Mouse (Mus musculus) hindbrain, embryonic 11.5 days (tissue): ENCODE data around the gene Gm20379. TPM values are rescaled to one million over a fixed set of nuclear protein-coding genes. Genes with fewer than 3 reads are reported as not detected.

Experiments used
- ATAC-seq: fragments of 200-750 bp; cut with Nextera tagmentation; 2 replicates; pipeline ENCODE4 v1.8.0; 2017; ENCODE audit warnings: mild to moderate bottlenecking, moderate TSS enrichment, moderate library complexity; ENCODE audit not compliant: low FRiP score
- DNase-seq: peaks from one replicate; pipeline ENCODE4 v3.0.0-alpha.2; 2015; ENCODE audit warnings: low spot score
- H3K27ac ChIP-seq: fragments of 300-500 bp; sonication (generic); 2 replicates; pipeline ENCODE4 v1.5.1; 2014; ENCODE audit warnings: mild to moderate bottlenecking, low read depth, low read length
- H3K27me3 ChIP-seq: fragments of 300-500 bp; sonication (generic); 2 replicates; pipeline ENCODE4 v1.6.1; 2014; ENCODE audit warnings: mild to moderate bottlenecking, low read length, moderate library complexity, mixed read lengths; ENCODE audit not compliant: control insufficient read depth, insufficient read depth
- H3K36me3 ChIP-seq: fragments of 300-500 bp; sonication (generic); 2 replicates; pipeline ENCODE4 v1.6.1; 2014; ENCODE audit warnings: mild to moderate bottlenecking, low read length, moderate library complexity, mixed read lengths; ENCODE audit not compliant: control insufficient read depth, insufficient read depth
- H3K4me1 ChIP-seq: fragments of 300-500 bp; sonication (generic); replicated peaks from 2 replicates; pipeline ENCODE4 v1.6.1; 2014; ENCODE audit warnings: low read length, mixed read lengths; ENCODE audit not compliant: control insufficient read depth, insufficient read depth
- H3K4me2 ChIP-seq: fragments of 300-500 bp; sonication (generic); replicated peaks from 2 replicates; pipeline ENCODE4 v1.6.1; 2014; ENCODE audit warnings: mild to moderate bottlenecking, low read depth, low read length
- H3K4me3 ChIP-seq: fragments of 300-500 bp; sonication (generic); 2 replicates; pipeline ENCODE4 v1.5.1; 2014; ENCODE audit warnings: low read depth, low read length
- H3K9ac ChIP-seq: fragments of 300-500 bp; sonication (generic); 2 replicates; pipeline ENCODE4 v1.6.1; 2014; ENCODE audit warnings: low read depth, low read length
- H3K9me3 ChIP-seq: fragments of 300-500 bp; sonication (generic); 2 replicates; pipeline ENCODE4 v1.6.1; 2016; ENCODE audit warnings: low read length; ENCODE audit not compliant: control insufficient read depth
- WGBS: fragments of 180-500 bp; shearing (Covaris S2); extraction: QIAGEN DNeasy Blood & Tissue Kit; methylation state at CpG from one replicate; pipeline ENCODE4 v1.1.7; 2014; 5-methylcytosine and 5-hydroxymethylcytosine counted together
- polyA plus RNA-seq: library from polyadenylated mRNA; unstranded; fragments of >200 nt; fragmentation: Nextera tagmentation; extraction: Ambion mirVana; gene quantifications from 2 replicates; pipeline ENCODE4 v1.2.1, GENCODE M21; 2014

Gm20379 gene
- polyA plus RNA-seq, result 0.49 and 1.1 TPM in 2 replicates

- Histone ChIP-seq H3K4me2 (no peak within 1 kb of the TSS), H3K9me3 (no peaks in the 10 kb centered on the region), H3K4me3 (no peak within 1 kb of the TSS), H3K27ac (no peak within 1 kb of the TSS), H3K27me3 (no peaks in the 10 kb centered on the region), H3K36me3 (0 out of 2 replicates have a peak, but pooled peaks cover 2% of the 10 kb centered on the region), H3K4me1 (no peaks in the 10 kb centered on the region), H3K9ac (no peak within 1 kb of the TSS)
- DNase-seq, result no peak
- over 99% methylated on average over 11 of the region's 11 CpGs for WGBS
- ATAC-seq, result no peak
Measured at GRCm38 (mm10) chr13:92305680-92306079, at the start of gene Gm20379. Gm20379 (plus strand) TSS chr13:92305980.

- Histone ChIP-seq H3K27ac (no peak overlapping the region), H3K27me3 (no peaks in the 10 kb centered on the region), H3K4me2 (no peak overlapping the region), H3K4me3 (no peak overlapping the region), H3K9ac (no peak overlapping the region), H3K4me1 (no peaks in the 10 kb centered on the region), H3K9me3 (no peaks in the 10 kb centered on the region), H3K36me3 (no peaks in the 10 kb centered on the region)
- DNase-seq (no peak), ATAC-seq (no peak)
- 93% methylated on average over 5 of the region's 5 CpGs for WGBS
Measured at GRCm38 (mm10) chr13:92261329-92261728, 44.5 kb upstream of the Gm20379 start.

- no peaks in the 10 kb centered on the region for H3K27me3 ChIP-seq
- no peak overlapping the region for H3K4me3 ChIP-seq
- H3K36me3 ChIP-seq, result no peaks in the 10 kb centered on the region
- H3K4me2 ChIP-seq, result no peak overlapping the region
- no peaks in the 10 kb centered on the region for H3K9me3 ChIP-seq
- DNase-seq (no peak), ATAC-seq (no peak)
- H3K27ac ChIP-seq, result no peak overlapping the region
- H3K9ac ChIP-seq, result no peak overlapping the region
- H3K4me1 ChIP-seq, result no peaks in the 10 kb centered on the region
- 91% methylated on average over 6 of the region's 6 CpGs for WGBS
Measured at GRCm38 (mm10) chr13:92263566-92263965, 42.2 kb upstream of the Gm20379 start.

- Histone ChIP-seq H3K27me3 (no peaks in the 10 kb centered on the region), H3K4me2 (no peak overlapping the region), H3K9ac (no peak overlapping the region), H3K4me3 (no peak overlapping the region), H3K4me1 (no peaks in the 10 kb centered on the region), H3K9me3 (no peaks in the 10 kb centered on the region), H3K27ac (no peak overlapping the region), H3K36me3 (no peaks in the 10 kb centered on the region)
- 85% methylated on average over 3 of the region's 3 CpGs for WGBS
- ATAC-seq (no peak), DNase-seq (no peak)
Measured at GRCm38 (mm10) chr13:92267076-92267475, 38.7 kb upstream of the Gm20379 start.

- H3K4me3 ChIP-seq, result no peak overlapping the region
- H3K27me3 ChIP-seq, result no peaks in the 10 kb centered on the region
- DNase-seq, result no peak
- 93% methylated on average over 14 of the region's 14 CpGs for WGBS
- no peak overlapping the region for H3K27ac ChIP-seq
- no peaks in the 10 kb centered on the region for H3K9me3 ChIP-seq
- H3K4me2 ChIP-seq, result no peak overlapping the region
- no peaks in the 10 kb centered on the region for H3K36me3 ChIP-seq
- no peaks in the 10 kb centered on the region for H3K4me1 ChIP-seq
- no peak overlapping the region for H3K9ac ChIP-seq
- no peak for ATAC-seq
Measured at GRCm38 (mm10) chr13:92274274-92275198, 31.2 kb upstream of the Gm20379 start.

- H3K9me3 ChIP-seq, result no peaks in the 10 kb centered on the region
- no peaks in the 10 kb centered on the region for H3K27me3 ChIP-seq
- no peak overlapping the region for H3K27ac ChIP-seq
- H3K36me3 ChIP-seq, result no peaks in the 10 kb centered on the region
- no peak overlapping the region for H3K4me3 ChIP-seq
- no peaks in the 10 kb centered on the region for H3K4me1 ChIP-seq
- no peak for DNase-seq
- H3K9ac ChIP-seq, result no peak overlapping the region
- no peak overlapping the region for H3K4me2 ChIP-seq
- 94% methylated on average over 9 of the region's 9 CpGs for WGBS
- ATAC-seq, result no peak
Measured at GRCm38 (mm10) chr13:92275292-92275691, 30.5 kb upstream of the Gm20379 start.

- DNase-seq (no peak), ATAC-seq (no peak)
- Histone ChIP-seq H3K9me3 (no peaks in the 10 kb centered on the region), H3K9ac (no peak overlapping the region), H3K27me3 (no peaks in the 10 kb centered on the region), H3K36me3 (no peaks in the 10 kb centered on the region), H3K27ac (no peak overlapping the region), H3K4me2 (no peak overlapping the region), H3K4me1 (no peaks in the 10 kb centered on the region), H3K4me3 (no peak overlapping the region)
- 89% methylated on average over 2 of the region's 2 CpGs for WGBS
Measured at GRCm38 (mm10) chr13:92277027-92277426, 28.8 kb upstream of the Gm20379 start.

GRCm38 (mm10) chr13:92291605-92292004, 14.2 kb upstream of the Gm20379 start:
- 78% methylated on average over 4 of the region's 4 CpGs for WGBS
- Histone ChIP-seq H3K27me3 (no peaks in the 10 kb centered on the region), H3K4me3 (no peak overlapping the region), H3K4me2 (no peak overlapping the region), H3K9ac (no peak overlapping the region), H3K4me1 (no peaks in the 10 kb centered on the region), H3K36me3 (no peaks in the 10 kb centered on the region), H3K9me3 (no peaks in the 10 kb centered on the region), H3K27ac (no peak overlapping the region)
- DNase-seq (no peak), ATAC-seq (no peak)

GRCm38 (mm10) chr13:92293883-92294282, 11.9 kb upstream of the Gm20379 start:
- WGBS, result 93% methylated on average over 5 of the region's 5 CpGs
- no peaks in the 10 kb centered on the region for H3K9me3 ChIP-seq
- no peaks in the 10 kb centered on the region for H3K4me1 ChIP-seq
- ATAC-seq (no peak), DNase-seq (no peak)
- no peak overlapping the region for H3K27ac ChIP-seq
- H3K36me3 ChIP-seq, result no peaks in the 10 kb centered on the region
- no peak overlapping the region for H3K4me2 ChIP-seq
- no peak overlapping the region for H3K9ac ChIP-seq
- no peaks in the 10 kb centered on the region for H3K27me3 ChIP-seq
- no peak overlapping the region for H3K4me3 ChIP-seq
